Mouse (Mus musculus) urinary bladder, adult 2 months (tissue): ENCODE measurements around the gene Cspg5. TPM values are rescaled to one million over a fixed set of nuclear protein-coding genes. Genes with fewer than 3 reads are reported as not detected.

ENCODE experiments used
- polyA plus RNA-seq: library from polyadenylated mRNA; depleted of rRNA; stranded (reverse); fragments of >200 nt; gene quantifications from 2 replicates; pipeline ENCODE4 v1.2.3, GENCODE M21; 2012; rRNA removed

Cspg5 gene
- polyA plus RNA-seq, 1 experiment, result 36.8 TPM

Other genes starting within 250 kb of the Cspg5 start
- gene Smarcc1, start 126.1 kb upstream of the Cspg5 start, polyA plus RNA-seq, result 18.4 and 27.3 TPM in 2 replicates
- 66.5 and 68.6 TPM in 2 replicates for gene Dhx30, start 126.0 kb upstream of the Cspg5 start, polyA plus RNA-seq
- 11.1 and 12.2 TPM in 2 replicates for gene Elp6, start 61.4 kb downstream of the Cspg5 start, polyA plus RNA-seq
- 19.0 and 32.7 TPM in 2 replicates for gene Scap, start 89.5 kb downstream of the Cspg5 start, polyA plus RNA-seq
- gene Ptpn23, start 164.4 kb downstream of the Cspg5 start, polyA plus RNA-seq, result 11.6 and 24.7 TPM in 2 replicates
- 0.06 TPM in 1 of 2 replicates, not detected in the other for gene Ngp, start 176.0 kb downstream of the Cspg5 start, polyA plus RNA-seq
- gene Klhl18, start 232.9 kb downstream of the Cspg5 start, polyA plus RNA-seq, result 20.7 and 22.1 TPM in 2 replicates
- 1.9 and 2.1 TPM in 2 replicates for gene Kif9, start 233.2 kb downstream of the Cspg5 start, polyA plus RNA-seq